Mouse (Mus musculus): ENCODE measurements around the gene Mef2d.

- TF ChIP-seq POLR2A (IDR thresholded peaks at IDR 0.05; ENCODE audit: control insufficient read depth, extremely low read depth, insufficient read depth, low read length, poor library complexity) (no peak), CTCF (IDR thresholded peaks at IDR 0.05; ENCODE audit: borderline replicate concordance, control insufficient read depth, extremely low read depth, insufficient read depth, low read length, poor library complexity) (no peak)
These were observed 18.7 kb downstream of the Mef2d start for GRCm38 (mm10) chr3:88160856-88161255.

Data from thymus, adult 2 months (tissue).